Mouse (Mus musculus): ENCODE results near the gene C1qtnf1. TPM values are rescaled to one million over a fixed set of nuclear protein-coding genes. Genes with fewer than 3 reads are reported as not detected.

The C1qtnf1 gene
- 4.5 TPM in 2 replicates for polyA plus RNA-seq (2012; rRNA removed; ENCODE audit: low replicate concordance)

GRCm38 (mm10) chr11:118427986-118428385 is at the start of gene C1qtnf1:
C1qtnf1 (plus strand) TSS chr11:118428203.

GRCm38 (mm10) chr11:118401760-118402280 is 26.2 kb upstream of the C1qtnf1 start, which contains the start of gene Lgals3bp:
Lgals3bp (minus strand) TSS chr11:118402092.

DNA sequence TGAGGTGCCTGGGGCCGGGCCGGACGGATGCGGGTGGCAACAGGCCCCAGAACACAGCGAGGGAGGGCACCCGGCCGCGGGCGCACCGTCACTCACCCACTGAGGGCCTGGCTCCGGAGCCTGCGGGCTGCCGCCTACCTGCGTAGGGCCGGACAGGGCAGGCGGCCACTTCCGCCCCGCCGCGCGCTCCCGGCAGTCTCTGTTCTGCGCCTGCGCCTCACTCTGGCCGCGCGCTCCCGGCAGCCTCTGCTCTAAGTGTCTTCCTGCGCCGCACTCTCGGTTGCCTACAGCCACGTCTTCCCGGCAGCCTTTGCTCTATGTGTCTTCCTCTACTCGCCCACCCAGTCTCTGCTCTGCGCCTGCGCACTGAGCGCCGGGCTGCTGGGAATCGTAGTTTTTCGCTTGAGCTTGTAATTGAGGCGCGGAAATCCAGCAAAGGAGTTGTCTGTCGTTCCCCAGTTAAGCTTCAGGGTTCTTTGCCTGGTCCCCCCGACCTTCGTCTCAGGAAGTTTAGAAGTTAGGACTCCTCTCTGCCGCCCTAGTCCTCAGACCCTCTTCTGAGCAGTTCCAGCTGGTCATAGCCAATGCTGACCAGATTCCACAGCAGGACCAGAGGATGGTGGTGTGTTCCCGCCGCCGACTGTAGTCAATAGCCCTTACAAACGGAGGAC is 9.0 kb upstream of the C1qtnf1 start, which contains the start of gene Cant1:
TSS of gene Cant1 (minus strand) at position 253 of the 671 bp plus-strand sequence.

DNA sequence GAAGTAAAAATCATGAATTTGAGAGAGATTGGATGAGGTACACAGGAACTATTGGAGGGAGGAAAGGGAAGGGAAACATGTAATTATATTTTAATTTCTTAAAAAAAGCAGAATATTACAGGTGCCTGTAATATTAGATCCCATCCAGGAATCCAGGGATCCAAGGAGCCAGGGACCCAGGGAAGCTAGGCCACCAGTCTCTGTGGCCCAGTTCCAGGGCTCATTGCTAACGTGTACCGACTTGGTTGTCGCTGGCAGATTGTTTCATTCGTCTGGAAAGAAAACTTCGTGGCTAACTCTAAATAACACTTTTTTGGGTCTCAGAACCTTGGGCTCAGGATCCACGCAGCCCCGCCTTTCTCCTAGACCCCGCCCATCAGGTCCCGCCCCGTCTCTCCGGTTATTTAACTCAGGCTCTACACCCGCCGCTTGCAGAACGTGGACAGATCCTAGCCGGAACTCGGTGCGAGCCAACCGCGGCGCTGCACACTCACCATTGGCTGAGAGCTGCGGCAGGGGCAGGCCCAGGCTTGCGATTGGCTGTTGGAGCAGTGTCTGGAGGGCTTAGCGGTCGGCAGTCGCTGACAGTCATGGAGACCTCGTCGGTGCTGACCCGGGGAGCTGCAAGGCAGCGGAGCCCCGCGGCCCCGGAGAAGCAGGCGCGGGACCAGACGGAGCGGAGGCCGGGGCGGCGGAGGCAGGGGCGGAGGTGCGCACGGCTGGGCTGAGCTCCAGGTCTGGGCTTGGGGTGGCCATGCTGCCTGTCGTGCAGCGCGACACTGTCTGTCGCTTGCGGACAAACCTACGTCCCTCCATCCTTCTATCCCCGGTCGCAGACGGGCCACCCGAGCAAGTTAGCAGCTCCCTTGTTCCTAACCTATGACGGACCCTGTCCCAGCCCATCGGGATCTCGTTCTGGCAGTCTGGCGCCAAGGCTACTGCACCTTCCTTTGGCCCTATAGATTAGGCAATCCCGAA is 48.7 kb downstream of the C1qtnf1 start, which contains the start of gene Engase:
TSS of gene Engase (plus strand) at position 434 of the 978 bp plus-strand sequence.

Other genes with a start within 250 kb of the C1qtnf1 start
- 8.5 and 16.5 TPM in 2 replicates for gene Cyth1, start 179.6 kb upstream of the C1qtnf1 start, polyA plus RNA-seq (2012; rRNA removed; ENCODE audit: low replicate concordance)
- 10.0 and 16.6 TPM in 2 replicates for gene Usp36, start 138.0 kb upstream of the C1qtnf1 start, polyA plus RNA-seq (2012; rRNA removed; ENCODE audit: low replicate concordance)
- 0.08 and 0.14 TPM in 2 replicates for gene Cep295nl, start 85.7 kb upstream of the C1qtnf1 start, polyA plus RNA-seq (2012; rRNA removed; ENCODE audit: low replicate concordance)
- gene Timp2, start 72.5 kb upstream of the C1qtnf1 start, polyA plus RNA-seq (2012; rRNA removed; ENCODE audit: low replicate concordance): 31.0 and 32.9 TPM in 2 replicates
- gene Lgals3bp, start 26.1 kb upstream of the C1qtnf1 start, polyA plus RNA-seq (2012; rRNA removed; ENCODE audit: low replicate concordance): 449 and 760 TPM in 2 replicates
- 122 and 162 TPM in 2 replicates for gene Cant1, start 9.1 kb upstream of the C1qtnf1 start, polyA plus RNA-seq (2012; rRNA removed; ENCODE audit: low replicate concordance)
- 30.6 and 33.4 TPM in 2 replicates for gene Engase, start 48.6 kb downstream of the C1qtnf1 start, polyA plus RNA-seq (2012; rRNA removed; ENCODE audit: low replicate concordance)

All from duodenum, adult 2 months (tissue).